Mouse (Mus musculus) heart, adult 2 months (tissue): ENCODE measurements around the gene Pign.

Source experiments
- CTCF ChIP-seq: fragments of 200-600 bp; IDR thresholded peaks from 2 replicates; pipeline ENCODE4 v1.8.1; 2022; ENCODE audit warnings: antibody characterized with exemption, mild to moderate bottlenecking, moderate library complexity
- EP300 ChIP-seq: fragments of 200-500 bp; IDR thresholded peaks from 2 replicates; pipeline ENCODE4 v1.6.1; 2011; ENCODE audit warnings: low read depth, low read length, control low read depth; ENCODE audit not compliant: insufficient read depth
- POLR2A ChIP-seq: fragments of 200-500 bp; IDR thresholded peaks from 2 replicates; pipeline ENCODE4 v1.6.1; 2011; ENCODE audit warnings: mild to moderate bottlenecking, low read depth, low read length, control low read depth; ENCODE audit not compliant: insufficient read depth

DNA sequence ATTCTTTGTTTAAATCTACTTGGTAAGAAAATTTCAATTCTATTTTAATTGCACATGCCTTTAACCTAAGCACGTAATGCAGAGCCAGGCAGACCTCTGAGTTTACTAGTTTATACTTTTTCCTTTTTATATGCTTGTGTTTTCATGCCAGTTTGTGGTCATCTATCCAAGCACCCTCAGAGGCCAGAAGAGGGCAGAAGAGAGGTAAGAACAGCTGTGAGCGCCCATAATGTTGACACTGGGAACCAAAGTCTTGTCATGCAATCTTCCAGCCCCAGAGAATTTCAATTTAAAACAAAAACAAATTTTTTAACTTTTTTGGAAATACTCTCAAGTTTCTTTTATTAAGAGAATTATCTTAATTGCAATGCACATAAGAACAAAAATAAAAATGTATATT lies 99.7 kb downstream of the Pign start:
- TF ChIP-seq EP300, result no peak
- no peak for TF ChIP-seq POLR2A
- TF ChIP-seq CTCF, result peak; percentile 19; the same call in 1 of the 2 replicates
